Mouse (Mus musculus): Measurements from ENCODE around the gene Usp24.
"Not testable (repeated sequence)": the region's sequence is repeated elsewhere in the genome, so short reads cannot be mapped to it uniquely, and the experiment has no call there.

The Usp24 gene

GRCm38 (mm10) chr4:106318976-106319375, 3.0 kb downstream of the Usp24 start:
- DNase-seq = no peak

DNA sequence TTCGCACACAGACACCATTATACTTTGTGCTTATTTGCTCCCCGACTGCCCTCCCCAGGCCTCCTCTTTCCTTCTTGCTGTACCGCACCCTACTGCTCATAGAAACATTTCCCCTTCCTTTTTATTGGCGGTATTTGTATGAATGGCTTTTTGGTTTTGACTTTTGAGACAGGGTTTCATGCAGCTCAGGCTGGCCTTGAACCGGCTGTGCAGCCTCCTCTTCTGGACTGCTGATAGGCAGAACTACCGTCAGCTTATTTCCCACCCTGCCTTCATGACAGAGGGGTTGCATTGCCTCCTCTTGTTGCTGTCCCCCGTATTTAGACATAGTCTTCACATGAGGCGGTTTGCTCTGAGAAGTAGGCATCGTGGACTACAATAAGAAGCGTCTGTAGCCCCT, 6.8 kb downstream of the Usp24 start:
- DNase-seq = no peak

GRCm38 (mm10) chr4:106323318-106323717, 7.3 kb downstream of the Usp24 start:
- no peak for DNase-seq

- no peak for DNase-seq
Observed at GRCm38 (mm10) chr4:106327436-106327835, 11.4 kb downstream of the Usp24 start.

GRCm38 (mm10) chr4:106328704-106329103, 12.7 kb downstream of the Usp24 start:
- no peak for DNase-seq

DNA sequence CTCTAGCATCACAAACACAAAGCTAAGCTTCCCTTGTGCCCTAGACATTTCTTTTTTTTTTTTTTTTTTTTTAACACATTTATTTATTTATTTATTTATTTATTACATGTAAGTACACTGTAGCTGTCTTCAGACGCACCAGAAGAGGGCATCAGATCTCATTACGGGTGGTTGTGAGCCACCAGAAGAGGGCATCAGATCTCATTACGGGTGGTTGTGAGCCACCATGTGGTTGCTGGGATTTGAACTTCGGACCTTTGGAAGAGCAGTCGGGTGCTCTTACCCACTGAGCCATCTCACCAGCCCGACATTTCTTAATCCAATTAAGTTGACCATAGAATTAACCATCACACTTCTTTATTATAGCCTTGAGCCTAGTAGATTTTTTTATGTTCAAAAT, 13.2 kb downstream of the Usp24 start:
- not testable (repeated sequence) for DNase-seq

- DNase-seq = no peak
Observed at GRCm38 (mm10) chr4:106330371-106330819, 14.4 kb downstream of the Usp24 start.

DNA sequence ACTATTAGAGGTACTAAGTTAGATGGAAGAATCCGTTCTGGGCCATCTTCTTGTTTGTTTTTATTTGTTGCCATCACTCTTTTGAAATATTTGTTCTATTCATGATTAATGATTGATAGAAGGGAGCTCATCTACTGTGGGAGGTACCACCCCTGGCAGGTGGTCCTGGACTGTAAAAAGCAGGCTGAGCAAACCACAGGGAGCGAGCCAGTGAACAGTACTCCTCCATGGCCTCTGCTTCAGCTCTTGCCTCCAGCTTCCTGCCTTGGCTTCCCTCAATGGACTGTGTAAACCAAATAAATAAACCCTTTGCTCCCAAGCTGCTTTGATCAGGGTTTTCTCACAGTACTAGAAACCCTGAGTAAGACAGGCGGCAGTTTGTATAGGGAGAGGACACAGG, 17.1 kb downstream of the Usp24 start:
- no peak for DNase-seq

- DNase-seq = no peak
Observed at GRCm38 (mm10) chr4:106333584-106333983, 17.6 kb downstream of the Usp24 start.

- DNase-seq = no peak
Observed at GRCm38 (mm10) chr4:106335858-106336257, 19.8 kb downstream of the Usp24 start.

DNA sequence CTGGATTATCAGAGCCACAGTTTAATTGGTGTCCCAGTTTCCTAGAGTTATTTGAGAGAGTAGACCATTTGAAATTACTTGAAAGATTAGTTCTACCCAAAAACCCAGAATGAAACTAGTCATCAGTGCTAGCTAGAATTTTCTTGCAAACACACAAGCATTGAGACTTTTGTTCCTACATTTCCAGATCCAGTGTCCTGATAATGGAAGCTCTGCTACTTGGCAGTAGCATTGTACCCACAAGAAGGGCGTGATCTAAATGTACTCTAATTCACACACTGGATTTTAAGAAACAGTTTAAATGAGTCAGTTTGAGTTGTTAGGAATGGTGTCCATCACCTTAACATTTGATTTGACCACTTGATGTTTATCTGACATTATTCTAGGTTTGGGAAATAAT, 31.7 kb downstream of the Usp24 start:
- no peak for DNase-seq

DNA sequence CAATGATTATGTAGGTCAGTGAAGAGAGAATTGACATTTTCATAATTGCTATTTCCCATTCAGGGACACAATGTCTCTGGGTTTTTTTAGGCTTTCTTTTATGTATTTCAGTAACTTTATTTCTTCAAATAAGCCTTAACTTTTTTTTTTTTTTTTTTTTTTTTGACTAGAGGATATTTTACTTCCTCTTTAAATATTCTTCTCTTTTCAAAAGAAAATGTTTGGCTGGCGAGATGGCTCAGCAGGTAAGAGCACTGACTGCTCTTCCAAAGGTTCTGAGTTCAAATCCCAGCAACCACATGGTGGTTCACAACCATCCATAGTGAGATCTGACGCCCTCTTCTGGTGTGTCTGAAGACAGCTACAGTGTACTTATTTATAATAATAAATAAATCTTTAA, 39.0 kb downstream of the Usp24 start:
- not testable (repeated sequence) for DNase-seq

GRCm38 (mm10) chr4:106370013-106370412, 54.0 kb downstream of the Usp24 start:
- no peak for DNase-seq

GRCm38 (mm10) chr4:106375857-106376256, 59.8 kb downstream of the Usp24 start:
- peak; percentile 76 for DNase-seq

- DNase-seq = no peak
Observed at GRCm38 (mm10) chr4:106378839-106379572, 63.0 kb downstream of the Usp24 start.

- DNase-seq = no peak
Observed at GRCm38 (mm10) chr4:106381131-106381530, 65.1 kb downstream of the Usp24 start.

DNA sequence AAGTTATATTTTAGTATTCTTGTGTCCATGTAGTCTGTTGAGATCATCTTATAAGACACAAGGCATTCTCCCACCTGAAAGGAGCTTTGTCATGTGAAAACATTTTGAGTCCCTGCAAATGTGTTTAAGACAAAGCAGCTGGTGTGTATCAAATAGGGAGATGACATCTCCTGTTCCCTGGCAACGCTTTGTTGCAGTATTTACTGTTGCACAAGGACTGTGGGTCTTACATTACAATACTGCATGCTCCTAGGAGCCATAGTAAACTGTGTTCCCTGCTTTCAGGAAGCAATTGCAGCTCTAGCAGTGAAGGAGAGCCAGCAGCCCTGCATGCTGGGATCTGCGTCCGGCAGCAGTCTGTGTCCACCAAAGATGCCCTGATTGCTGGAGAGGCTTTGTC, 73.9 kb downstream of the Usp24 start:
- no peak for DNase-seq

GRCm38 (mm10) chr4:106409621-106410020, 93.6 kb downstream of the Usp24 start:
- DNase-seq = no peak

DNA sequence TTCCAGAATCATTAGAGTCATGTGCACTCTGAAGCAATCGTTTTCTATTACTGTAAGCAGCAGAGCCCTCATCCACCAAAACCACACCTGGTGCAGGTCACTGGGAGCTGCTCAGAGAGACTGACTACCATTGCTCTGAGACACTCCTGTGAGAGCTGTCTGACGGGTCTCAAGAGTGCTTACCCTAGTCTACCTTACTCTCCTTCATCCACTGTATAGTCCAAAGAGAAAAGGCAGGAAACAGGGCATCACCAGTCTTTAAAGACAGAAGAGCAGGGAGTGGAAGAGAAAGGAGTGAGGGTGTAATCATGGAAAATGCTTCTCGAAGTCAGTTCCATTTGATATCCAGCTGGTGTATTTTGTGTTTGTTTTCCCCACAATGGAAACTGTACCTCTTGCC, 103.2 kb downstream of the Usp24 start:
- no peak for DNase-seq

DNA sequence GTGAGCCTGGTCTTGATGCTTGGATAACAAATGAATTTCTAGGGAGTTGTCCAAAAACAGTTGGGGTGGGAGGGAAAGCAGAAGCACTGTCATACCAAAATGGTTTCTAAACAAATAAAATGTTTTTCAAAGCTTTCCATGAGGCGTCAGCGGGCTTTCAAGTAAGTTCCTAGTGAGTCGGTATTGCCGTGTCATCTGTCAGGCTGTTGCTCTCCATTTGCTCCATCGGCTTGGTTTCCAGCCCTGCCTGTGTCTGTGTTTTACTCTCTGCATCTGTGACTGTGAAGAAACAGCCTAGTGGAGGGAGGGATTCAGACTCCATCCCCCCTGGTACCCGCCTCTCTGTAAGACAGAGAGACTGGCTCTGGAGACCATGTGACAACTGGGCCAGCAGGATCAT, 103.8 kb downstream of the Usp24 start:
- DNase-seq = no peak

DNA sequence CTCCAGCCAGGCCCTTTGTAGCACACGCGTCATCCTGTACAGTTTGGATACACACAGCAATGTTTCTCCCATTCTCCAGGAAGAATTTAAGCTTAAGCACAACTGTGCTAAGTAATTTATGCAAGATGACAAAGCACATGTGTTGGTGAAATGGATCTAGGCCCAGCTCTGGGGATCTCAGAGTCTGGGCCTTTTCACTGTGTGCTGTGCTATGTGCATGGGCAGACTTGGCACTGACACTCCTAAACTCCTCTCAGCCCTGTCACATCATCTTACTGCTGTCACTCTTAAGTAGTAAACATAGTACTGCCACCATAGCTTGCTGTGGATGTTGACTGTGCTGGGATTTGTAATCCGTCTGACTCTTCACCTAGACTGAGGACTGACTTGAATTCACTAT, 106.6 kb downstream of the Usp24 start:
- no peak for DNase-seq

GRCm38 (mm10) chr4:106424560-106424959, 108.5 kb downstream of the Usp24 start:
- no peak for DNase-seq

GRCm38 (mm10) chr4:106426286-106426685, 110.3 kb downstream of the Usp24 start:
- no peak for DNase-seq

DNA sequence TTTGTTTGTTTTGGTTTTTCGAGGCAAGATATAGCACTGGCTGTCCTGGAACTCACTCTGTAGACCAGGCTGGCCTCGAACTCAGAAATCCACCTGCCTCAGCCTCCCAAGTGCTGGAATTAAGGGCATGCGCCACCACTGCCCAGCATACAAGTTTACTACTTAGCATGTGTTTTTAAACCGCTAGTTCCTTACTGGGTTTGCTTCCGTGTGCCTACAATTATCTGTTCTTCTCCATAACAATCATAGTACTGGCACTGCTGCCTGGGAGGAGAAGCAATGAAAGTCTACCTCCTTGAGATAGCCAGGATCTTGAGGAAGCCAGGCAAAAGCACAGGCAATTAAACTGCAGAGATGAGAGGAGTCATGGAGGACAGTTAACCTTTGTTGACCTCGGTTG, 112.6 kb downstream of the Usp24 start:
- DNase-seq = no peak

DNA sequence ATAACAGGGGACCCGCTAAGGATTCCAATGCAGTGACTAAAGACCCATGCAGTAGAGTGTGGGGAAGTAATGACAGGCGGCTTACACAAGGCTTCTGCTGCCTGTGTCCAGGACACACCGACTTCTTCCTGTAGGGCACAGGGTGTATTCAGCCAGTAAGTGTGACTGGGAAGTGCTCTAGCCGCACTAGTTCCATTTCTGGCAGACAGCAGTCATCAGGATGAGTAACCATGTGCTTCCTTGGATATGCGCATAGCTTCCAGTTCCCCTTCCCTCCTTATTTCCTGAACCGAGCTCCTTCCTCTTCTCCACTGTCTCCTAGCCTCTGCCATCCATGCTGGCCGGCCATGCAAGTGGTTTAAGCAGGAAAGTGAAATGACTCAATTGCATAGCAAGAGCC, 113.1 kb downstream of the Usp24 start:
- no peak for DNase-seq

Measured in right cerebral cortex, postnatal 25 days (tissue).